Mouse (Mus musculus) Patski (cell line): ENCODE data around the gene Fubp1. TPM values are rescaled to one million over a fixed set of nuclear protein-coding genes. Genes with fewer than 3 reads are reported as not detected.
A peak's percentile ranks its signal among the peaks of the same experiment; 100 is the strongest.

Experiments used
- ATAC-seq: fragments of 100-300 bp; one replicate; pipeline ENCODE4 v1.8.0; 2021
- CTCF ChIA-PET: fragments of 350-600 bp; sonication (Branson Sonifier 250); formaldehyde crosslinking; loops from one replicate; lab custom pipeline; 2022; ENCODE audit warnings: inconsistent platforms; lab: Charles Lee
- POLR2A ChIA-PET: fragments of 350-600 bp; sonication (Branson Sonifier 250); formaldehyde crosslinking; loops from one replicate; lab custom pipeline; 2022; ENCODE audit warnings: antibody characterized with exemption, inconsistent platforms; lab: Charles Lee
- DNase-seq: peaks from one replicate; pipeline ENCODE4 v3.0.0-alpha.2; 2011; ENCODE audit warnings: low read depth, low spot score
- H3K27me3 ChIP-seq: fragments of 371-371 bp; one replicate; pipeline ENCODE4 v1.5.1; 2021
- CTCF ChIP-seq: fragments of 100-300 bp; IDR thresholded peaks from one replicate; pipeline ENCODE4 v1.5.1; 2021
- in situ Hi-C: fragments of 300-500 bp; cut with MboI; formaldehyde crosslinking; loops from 3 replicates; pipeline ENCODE4 v1.11.1; 2018; ENCODE audit warnings: low pct_unique_long_range_greater_than_20kb, mixed read lengths
- polyA plus RNA-seq: library from polyadenylated mRNA; unstranded; gene quantifications from one replicate; pipeline ENCODE4 v1.2.3, GENCODE M21; 2021

Gene Fubp1
- polyA plus RNA-seq, 1 experiment from 2014 or later = 102 TPM

DNA sequence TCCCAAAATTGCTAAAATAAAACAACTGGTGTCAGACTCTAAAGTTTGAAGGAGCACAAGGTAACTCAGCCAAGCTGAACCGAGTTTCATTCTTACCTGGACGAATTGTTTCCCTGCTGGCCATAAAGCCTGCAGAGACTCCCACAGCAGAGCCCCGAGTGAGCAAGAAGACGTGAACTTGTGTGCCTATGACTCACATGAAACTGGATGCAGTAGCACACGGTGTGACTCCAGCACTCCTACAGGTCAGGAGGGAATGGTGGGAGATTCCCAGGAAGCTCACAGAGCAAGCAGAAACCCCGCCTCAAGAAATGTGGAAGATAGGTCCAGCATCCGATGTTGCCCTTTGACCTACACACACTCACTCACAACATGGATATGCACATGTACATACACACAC is 38.4 kb upstream of the Fubp1 start:
- no peak for DNase-seq
- ChIA-PET POLR2A (interaction anchor here (0.6 kb wide), 1 partner anchor 27 kb away, joined by 3 read pairs; no protein-coding TSS in a partner anchor), CTCF (interaction anchor here (0.8 to 2.6 kb wide), 2 partner anchors 21 to 61 kb away, joined by 4 to 8 read pairs; no protein-coding TSS in a partner anchor)
- TF ChIP-seq CTCF = no peak
- no peaks in the 10 kb centered on the region for H3K27me3 ChIP-seq
- in situ Hi-C loops = no loop called here
- peak; percentile 13 for ATAC-seq

DNA sequence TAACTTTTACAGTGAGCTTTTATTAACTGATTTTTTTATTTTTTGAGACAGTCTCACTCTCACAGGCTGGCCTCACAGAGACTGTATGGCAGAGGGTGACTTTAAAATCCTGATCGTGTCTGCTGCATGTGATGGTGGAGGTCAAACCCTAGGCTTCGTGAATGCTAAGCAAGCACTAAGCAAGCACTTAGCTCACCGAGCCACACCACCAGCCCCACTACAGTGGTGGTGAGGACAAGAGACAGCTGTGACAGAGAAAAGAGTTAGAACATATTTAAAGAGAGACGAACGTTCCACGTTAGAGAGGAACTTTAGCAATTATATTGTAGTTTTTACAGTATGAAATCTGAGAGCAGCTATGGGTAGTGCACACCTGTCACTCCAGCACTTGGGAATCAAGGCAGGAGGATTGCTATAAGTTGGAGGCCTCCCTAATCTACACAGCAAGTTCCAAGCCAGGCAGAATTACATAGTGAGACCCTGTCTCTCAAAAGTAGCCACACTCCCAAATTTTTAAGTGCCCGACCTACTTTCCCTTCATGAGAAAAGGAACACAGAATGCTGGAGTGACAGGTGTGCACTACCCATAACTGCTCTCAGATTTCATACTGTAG is 37.8 kb upstream of the Fubp1 start:
- H3K27me3 ChIP-seq = no peaks in the 10 kb centered on the region
- no peak for ATAC-seq
- in situ Hi-C loops = no loop called here
- POLR2A ChIA-PET = interaction anchor here (0.6 kb wide), 1 partner anchor 26 kb away, joined by 3 read pairs; no protein-coding TSS in a partner anchor
- DNase-seq = no peak
- TF ChIP-seq CTCF = no peak
- CTCF ChIA-PET = interaction anchor here (0.8 to 2.6 kb wide), 2 partner anchors 21 to 62 kb away, joined by 4 to 8 read pairs; no protein-coding TSS in a partner anchor

DNA sequence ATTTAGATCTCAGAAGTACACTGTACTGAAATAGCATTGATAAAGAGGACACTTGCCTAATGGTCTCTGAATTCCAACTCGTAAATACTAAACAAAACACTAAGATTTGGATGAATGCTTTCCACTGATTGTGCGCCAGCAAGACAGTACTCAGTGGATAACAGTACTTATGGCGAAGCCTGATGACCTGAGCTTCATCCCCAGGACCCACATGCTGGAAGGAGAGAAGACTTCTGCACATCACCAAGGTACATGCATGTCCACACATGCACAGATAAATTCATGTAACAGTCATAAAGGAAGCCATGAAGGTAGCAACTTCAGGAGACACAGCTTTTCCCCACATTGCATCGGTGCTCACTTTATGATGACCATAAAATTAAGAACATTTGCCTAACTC is 31.4 kb upstream of the Fubp1 start:
- DNase-seq = no peak
- no peak for ATAC-seq
- ChIA-PET POLR2A (interaction anchor here (0.6 to 1.2 kb wide), 3 partner anchors 16 to 35 kb away, joined by 3 to 6 read pairs (median 4); no protein-coding TSS in a partner anchor), CTCF (interaction anchor here (0.8 to 3.7 kb wide), 5 partner anchors 9 to 59 kb away, joined by 3 to 21 read pairs (median 3); no protein-coding TSS in a partner anchor)
- TF ChIP-seq CTCF = no peak
- in situ Hi-C loops = no loop called here
- no peaks in the 10 kb centered on the region for H3K27me3 ChIP-seq

DNA sequence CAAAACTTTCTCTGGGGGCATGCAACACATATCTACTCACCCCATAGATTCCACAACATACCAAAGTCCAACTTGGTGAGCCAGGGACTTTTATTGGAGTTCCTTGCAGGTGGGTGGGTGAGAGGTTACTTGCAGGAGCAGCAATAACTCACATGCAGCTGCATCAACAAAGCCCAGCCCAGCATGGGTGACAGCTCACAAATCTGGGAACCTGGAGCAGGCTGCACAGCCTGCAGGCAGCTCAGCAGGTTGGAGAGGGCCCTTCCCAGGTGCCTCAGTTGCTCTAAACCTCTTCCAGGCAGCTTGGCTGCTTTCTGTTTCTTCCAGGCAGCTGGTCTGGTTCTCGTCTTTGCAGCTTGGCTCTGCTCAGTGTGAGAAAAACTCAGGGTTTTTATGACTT is 30.9 kb upstream of the Fubp1 start:
- H3K27me3 ChIP-seq = no peaks in the 10 kb centered on the region
- DNase-seq (no peak), ATAC-seq (no peak)
- ChIA-PET POLR2A (no interaction called here), CTCF (interaction anchor here (0.8 to 3.7 kb wide), 6 partner anchors 10 to 68 kb away, joined by 3 to 21 read pairs (median 4); no protein-coding TSS in a partner anchor)
- no peak for TF ChIP-seq CTCF
- in situ Hi-C loops = no loop called here

DNA sequence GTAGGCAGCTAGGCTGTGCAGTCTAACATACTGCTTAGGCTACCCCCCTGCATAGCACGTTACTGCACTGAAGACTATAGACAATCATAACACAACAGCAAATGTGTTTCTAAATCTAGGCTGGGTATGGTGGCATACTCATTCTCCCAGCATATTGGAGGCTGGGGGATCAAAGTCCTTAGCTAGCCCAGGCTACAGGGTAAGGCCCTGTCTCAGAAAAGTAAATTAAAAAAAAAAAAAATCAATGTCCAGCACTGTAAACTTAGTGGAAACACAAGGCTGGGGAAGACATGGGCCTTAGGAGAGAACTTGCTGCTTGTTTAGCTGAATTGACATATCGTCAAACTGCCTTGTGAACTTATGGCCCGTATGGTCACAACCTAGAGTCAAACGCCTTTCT is 29.6 kb upstream of the Fubp1 start:
- CTCF ChIA-PET = interaction anchor here (0.9 to 3.7 kb wide), 3 partner anchors 9 to 21 kb away, joined by 4 to 21 read pairs (median 4); no protein-coding TSS in a partner anchor
- DNase-seq (no peak), ATAC-seq (no peak)
- no peak for TF ChIP-seq CTCF
- H3K27me3 ChIP-seq = no peaks in the 10 kb centered on the region
- POLR2A ChIA-PET = no interaction called here
- in situ Hi-C loops = no loop called here

DNA sequence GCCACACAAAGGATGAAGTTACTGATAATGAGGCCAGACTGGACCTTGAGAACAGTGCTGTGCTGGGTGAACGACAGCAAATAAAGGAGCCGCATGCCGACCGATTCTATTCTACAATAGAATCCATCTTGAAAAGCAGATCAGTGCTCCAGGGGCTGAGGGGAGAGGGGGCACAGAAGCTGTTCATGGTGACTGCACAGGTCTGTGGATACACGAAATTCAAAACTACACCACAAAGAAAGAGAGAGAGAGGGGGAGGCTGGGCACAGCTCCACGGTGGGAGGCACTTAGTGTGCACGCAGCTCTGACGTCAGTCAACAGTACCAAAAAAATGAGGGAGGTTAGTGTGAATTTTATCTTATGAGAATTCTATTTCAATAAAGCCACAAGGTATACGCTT is 26.7 kb upstream of the Fubp1 start:
- no peaks in the 10 kb centered on the region for H3K27me3 ChIP-seq
- no peak for TF ChIP-seq CTCF
- DNase-seq (no peak), ATAC-seq (no peak)
- ChIA-PET CTCF (interaction anchor here (1.0 to 2.4 kb wide), 4 partner anchors 9 to 73 kb away, joined by 3 to 5 read pairs (median 5); no protein-coding TSS in a partner anchor), POLR2A (interaction anchor here (0.8 to 2.8 kb wide), 2 partner anchors 22 to 32 kb away, joined by 3 to 7 read pairs; no protein-coding TSS in a partner anchor)
- in situ Hi-C loops = no loop called here

DNA sequence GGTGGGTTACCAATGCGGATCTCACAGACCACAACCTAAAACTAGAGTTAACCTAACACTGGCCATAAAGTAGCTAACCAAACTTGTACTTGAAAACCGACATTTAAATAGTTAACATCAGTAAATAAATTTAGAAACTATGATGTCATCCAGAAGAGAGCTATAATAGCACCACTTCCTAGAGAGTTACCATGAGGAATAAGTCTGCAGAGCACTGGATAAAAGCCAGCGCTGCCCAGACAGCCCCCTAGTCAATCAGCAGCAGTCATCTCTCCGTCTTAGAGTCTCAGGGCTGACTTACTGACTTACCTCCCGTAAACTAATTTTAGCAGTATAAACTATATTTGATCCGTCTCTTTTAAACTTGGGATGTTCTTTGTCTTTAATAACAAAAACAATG is 24.1 kb upstream of the Fubp1 start:
- no peaks in the 10 kb centered on the region for H3K27me3 ChIP-seq
- ChIA-PET POLR2A (interaction anchor here (1.5 kb wide), 1 partner anchor 13 kb away, joined by 3 read pairs; no protein-coding TSS in a partner anchor), CTCF (interaction anchor here (1.6 to 2.0 kb wide), 2 partner anchors 34 to 44 kb away, joined by 3 to 5 read pairs; no protein-coding TSS in a partner anchor)
- no peak for ATAC-seq
- no peak for TF ChIP-seq CTCF
- in situ Hi-C loops = no loop called here
- no peak for DNase-seq

DNA sequence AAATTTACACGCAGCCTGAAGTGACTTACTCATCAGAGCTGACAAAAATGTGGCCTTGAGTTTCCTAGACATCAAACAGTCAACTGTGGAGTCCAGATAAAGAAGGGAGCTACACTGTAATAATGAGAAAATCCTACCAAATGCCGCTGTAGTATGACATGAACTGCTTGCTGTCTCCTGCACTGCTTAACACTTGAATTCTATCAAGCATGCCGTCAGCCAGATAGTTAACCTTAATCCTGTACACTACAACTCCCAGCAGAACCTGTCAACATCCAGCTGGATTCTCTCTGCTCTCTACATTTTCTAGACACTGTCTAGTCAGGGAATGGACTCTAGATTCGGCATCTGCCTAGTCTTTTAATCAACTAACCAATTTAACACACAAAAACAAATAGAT is 20.9 kb upstream of the Fubp1 start:
- no peak for TF ChIP-seq CTCF
- no peak for DNase-seq
- ATAC-seq = peak; percentile 11
- ChIA-PET CTCF (interaction anchor here (0.9 to 2.1 kb wide), 7 partner anchors 10 to 78 kb away, joined by 3 to 12 read pairs (median 4); no protein-coding TSS in a partner anchor), POLR2A (interaction anchor here (0.9 to 1.4 kb wide), 3 partner anchors 22 to 81 kb away, joined by 4 read pairs; no protein-coding TSS in a partner anchor)
- H3K27me3 ChIP-seq = no peaks in the 10 kb centered on the region
- in situ Hi-C loops = no loop called here

DNA sequence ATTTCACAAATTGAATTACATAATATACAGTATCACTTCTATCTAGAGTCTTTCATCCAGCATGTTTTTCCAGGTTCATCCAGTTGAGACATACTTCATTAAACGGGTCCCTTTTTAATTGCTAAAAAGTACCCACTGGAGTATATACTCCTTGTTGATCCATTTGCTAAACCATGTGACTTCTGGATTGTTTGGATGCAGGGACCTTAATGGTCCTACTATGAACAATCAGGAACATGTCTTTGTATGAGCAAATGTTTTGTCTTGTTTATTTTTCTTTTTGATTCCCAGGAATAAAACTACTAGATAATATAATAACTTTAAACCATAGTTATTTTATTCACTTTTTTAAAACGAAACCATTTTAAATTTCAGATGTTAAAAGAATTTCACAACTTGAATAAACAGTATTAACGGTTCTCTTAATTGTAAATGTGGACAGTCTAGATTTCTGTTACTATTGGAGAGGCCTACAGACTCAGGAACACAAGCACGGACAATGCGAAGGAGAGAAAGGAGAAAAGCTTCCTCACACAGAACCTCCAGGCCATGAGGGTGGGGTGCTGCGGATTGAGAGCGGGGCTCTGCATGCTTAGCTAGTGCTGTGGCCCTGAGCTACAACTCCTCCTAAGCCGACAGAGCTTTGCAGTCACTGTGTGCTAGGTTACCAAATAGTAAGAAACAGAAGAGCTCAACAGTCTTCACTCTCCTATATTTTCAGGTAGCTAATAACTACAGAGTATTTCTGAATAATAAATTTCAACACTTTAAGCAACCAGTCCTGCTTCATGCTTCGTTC is 19.3 kb upstream of the Fubp1 start:
- POLR2A ChIA-PET = interaction anchor here (0.9 kb wide), 2 partner anchors 20 to 47 kb away, joined by 3 to 4 read pairs; no protein-coding TSS in a partner anchor

DNA sequence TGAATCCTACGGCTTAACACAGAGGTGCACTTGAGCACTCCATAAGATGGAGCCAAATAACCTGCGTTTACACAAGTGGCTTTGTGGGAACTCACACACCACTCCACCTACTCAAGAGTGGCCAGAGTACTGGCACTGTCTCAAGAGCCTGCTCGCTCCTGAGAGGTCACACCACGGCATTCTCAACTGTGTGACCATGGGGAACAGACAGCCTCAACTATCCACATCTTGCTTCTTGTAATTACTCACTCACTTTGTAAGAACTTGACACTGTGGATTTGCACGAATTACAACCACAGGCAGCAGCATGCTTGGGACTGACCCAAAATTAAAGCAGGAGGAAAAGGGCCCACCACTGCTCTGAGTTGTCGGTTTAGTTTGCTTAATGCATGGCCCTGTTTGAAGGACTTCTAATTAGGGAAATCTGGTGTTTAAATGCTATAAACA is 18.4 kb upstream of the Fubp1 start:
- ChIA-PET POLR2A (interaction anchor here (0.8 to 1.8 kb wide), 4 partner anchors 20 to 80 kb away, joined by 3 to 14 read pairs (median 6); no protein-coding TSS in a partner anchor), CTCF (interaction anchor here (0.6 to 6.5 kb wide), 6 partner anchors 8 to 80 kb away, joined by 3 to 53 read pairs (median 4); no protein-coding TSS in a partner anchor)
- peak; percentile 34 for TF ChIP-seq CTCF
- peak; percentile 40 for ATAC-seq
- DNase-seq = no peak
- no peaks in the 10 kb centered on the region for H3K27me3 ChIP-seq
- in situ Hi-C loops = loop anchor here (5.0 kb wide), 2 partner anchors 45 to 80 kb away; no protein-coding TSS in a partner anchor

More for the DNA sequence above, 19.3 kb upstream of the Fubp1 start:
- no peaks in the 10 kb centered on the region for H3K27me3 ChIP-seq
- CTCF ChIA-PET = interaction anchor here (0.6 to 6.5 kb wide), 5 partner anchors 34 to 79 kb away, joined by 3 to 53 read pairs (median 3); no protein-coding TSS in a partner anchor
- no peak for TF ChIP-seq CTCF
- ATAC-seq (peak; percentile 2), DNase-seq (no peak)
- in situ Hi-C loops = loop anchor here (5.0 kb wide), 2 partner anchors 44 to 79 kb away; no protein-coding TSS in a partner anchor
